Mouse (Mus musculus): ENCODE results near the gene Cdh3.

DNA sequence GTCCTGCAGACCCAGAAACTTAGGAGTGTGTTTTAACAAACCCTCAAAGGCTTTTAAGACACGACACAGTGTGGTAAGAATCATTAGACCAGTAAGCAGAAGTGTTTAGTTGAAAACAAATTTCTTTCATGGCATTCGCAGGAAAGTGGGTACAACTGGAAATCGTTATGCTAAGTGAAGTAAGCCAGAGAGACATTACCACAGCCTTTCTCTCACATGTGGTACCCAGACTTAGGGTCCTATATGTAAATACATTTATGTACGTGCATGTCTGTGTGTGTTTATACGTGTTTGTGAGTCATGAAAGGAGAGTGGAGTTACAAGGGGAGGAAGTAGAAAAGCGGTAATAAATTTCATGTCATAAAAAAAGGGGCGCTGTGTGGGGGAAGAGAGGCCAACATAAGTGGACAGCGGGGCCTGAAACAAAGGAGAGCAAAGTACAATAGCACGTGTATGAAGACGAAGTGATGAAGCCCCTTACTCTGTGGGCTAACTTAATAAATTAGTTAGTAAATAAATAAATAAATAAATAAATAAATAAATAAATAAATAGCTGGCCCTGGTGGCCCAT, 37.8 kb downstream of the Cdh3 start:
- no peak for TF ChIP-seq CTCF (IDR thresholded peaks at IDR 0.05; ENCODE audit: borderline replicate concordance, extremely low read depth, insufficient read depth, insufficient read length)
- TF ChIP-seq POLR2A (IDR thresholded peaks at IDR 0.05; ENCODE audit: borderline replicate concordance, extremely low read depth, insufficient read depth, insufficient read length, poor library complexity, severe bottlenecking), result no peak
